Mouse (Mus musculus): ENCODE measurements at regions not wholly inside any gene's neighbourhood (a gene's known extent, or its start where the extent isn't known, plus 50 kb on each side); places are given as distances from the start of the nearest gene placed in this dataset.

- TF ChIP-seq POLR2A (IDR thresholded peaks at IDR 0.05; ENCODE audit: low read depth, low read length) (no peak), CTCF (IDR thresholded peaks at IDR 0.05; ENCODE audit: borderline replicate concordance, insufficient read depth, low read length) (no peak)
Measured at GRCm38 (mm10) chr7:135767493-135767892, 51.3 kb upstream of the Mki67 start.

GRCm38 (mm10) chr7:135768064-135768463, 51.9 kb upstream of the Mki67 start:
- Histone ChIP-seq H3K4me1 (ENCODE audit: control insufficient read depth, insufficient read depth, low read length) (no peaks in the 10 kb centered on the region), H3K4me3 (ENCODE audit: insufficient read depth, low read length) (no peak overlapping the region), H3K27ac (ENCODE audit: insufficient read depth, low read length) (no peak overlapping the region)
- no peak for TF ChIP-seq POLR2A (IDR thresholded peaks at IDR 0.05; ENCODE audit: low read depth, low read length)
- TF ChIP-seq CTCF (IDR thresholded peaks at IDR 0.05; ENCODE audit: borderline replicate concordance, insufficient read depth, low read length) = no peak

More at GRCm38 (mm10) chr7:135767493-135767892, 51.3 kb upstream of the Mki67 start:
- Histone ChIP-seq H3K4me3 (ENCODE audit: insufficient read depth, low read length) (no peak overlapping the region), H3K27ac (ENCODE audit: insufficient read depth, low read length) (no peak overlapping the region), H3K4me1 (ENCODE audit: control insufficient read depth, insufficient read depth, low read length) (no peaks in the 10 kb centered on the region)

GRCm38 (mm10) chr7:135768592-135768991, 52.4 kb upstream of the Mki67 start:
- Histone ChIP-seq H3K4me3 (ENCODE audit: insufficient read depth, low read length) (no peak overlapping the region), H3K4me1 (ENCODE audit: control insufficient read depth, insufficient read depth, low read length) (no peaks in the 10 kb centered on the region), H3K27ac (ENCODE audit: insufficient read depth, low read length) (no peak overlapping the region)
- TF ChIP-seq CTCF (IDR thresholded peaks at IDR 0.05; ENCODE audit: borderline replicate concordance, insufficient read depth, low read length) (peak; percentile 67), POLR2A (IDR thresholded peaks at IDR 0.05; ENCODE audit: low read depth, low read length) (no peak)

- no peaks in the 10 kb centered on the region for H3K4me1 ChIP-seq (ENCODE audit: control insufficient read depth, insufficient read depth, low read length)
- TF ChIP-seq POLR2A (IDR thresholded peaks at IDR 0.05; ENCODE audit: low read depth, low read length) (no peak), CTCF (IDR thresholded peaks at IDR 0.05; ENCODE audit: borderline replicate concordance, insufficient read depth, low read length) (no peak)
- no peak overlapping the region for H3K4me3 ChIP-seq (ENCODE audit: insufficient read depth, low read length)
- H3K27ac ChIP-seq (ENCODE audit: insufficient read depth, low read length) = no peak overlapping the region
Measured at GRCm38 (mm10) chr7:135769082-135769673, 53.0 kb upstream of the Mki67 start.

GRCm38 (mm10) chr7:135770051-135770450, 53.9 kb upstream of the Mki67 start:
- Histone ChIP-seq H3K4me1 (ENCODE audit: control insufficient read depth, insufficient read depth, low read length) (no peaks in the 10 kb centered on the region), H3K4me3 (ENCODE audit: insufficient read depth, low read length) (no peak overlapping the region), H3K27ac (ENCODE audit: insufficient read depth, low read length) (no peak overlapping the region)
- no peak for TF ChIP-seq POLR2A (IDR thresholded peaks at IDR 0.05; ENCODE audit: low read depth, low read length)
- TF ChIP-seq CTCF (IDR thresholded peaks at IDR 0.05; ENCODE audit: borderline replicate concordance, insufficient read depth, low read length) = no peak

DNA sequence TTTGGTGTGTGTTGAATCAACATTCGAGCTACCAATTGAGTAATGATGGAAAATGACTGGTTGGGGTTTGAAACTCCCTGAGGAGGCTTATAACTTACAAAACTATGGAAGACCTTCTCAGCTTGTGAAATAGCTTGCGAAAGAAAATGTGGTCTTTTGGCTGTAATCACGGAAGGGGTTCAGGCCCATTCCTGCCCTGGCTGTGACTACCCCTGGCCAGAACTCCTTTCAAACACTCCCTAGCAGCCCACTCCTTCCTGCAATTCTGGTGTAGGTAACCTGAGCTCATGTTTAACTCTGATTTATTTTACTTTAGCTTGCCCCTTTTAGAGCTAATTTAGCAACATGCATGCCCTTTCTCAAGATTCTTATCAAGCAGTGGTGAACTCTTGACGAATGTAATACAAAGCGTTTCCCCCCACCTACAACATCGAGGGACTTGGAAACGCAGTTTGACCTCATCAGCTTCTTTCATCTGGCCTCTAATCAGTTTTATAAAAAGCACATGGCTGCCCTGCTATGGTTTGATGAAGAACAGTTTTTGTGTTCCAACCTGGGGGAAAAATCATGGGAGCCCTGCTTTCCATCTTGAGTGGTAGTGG, 59.8 kb upstream of the Mki67 start:
- Histone ChIP-seq H3K4me3 (ENCODE audit: insufficient read depth, low read length) (no peak overlapping the region), H3K4me1 (ENCODE audit: control insufficient read depth, insufficient read depth, low read length) (no peaks in the 10 kb centered on the region), H3K27ac (ENCODE audit: insufficient read depth, low read length) (no peak overlapping the region)
- no peak for TF ChIP-seq CTCF (IDR thresholded peaks at IDR 0.05; ENCODE audit: borderline replicate concordance, insufficient read depth, low read length)
- TF ChIP-seq POLR2A (IDR thresholded peaks at IDR 0.05; ENCODE audit: low read depth, low read length) = no peak

DNA sequence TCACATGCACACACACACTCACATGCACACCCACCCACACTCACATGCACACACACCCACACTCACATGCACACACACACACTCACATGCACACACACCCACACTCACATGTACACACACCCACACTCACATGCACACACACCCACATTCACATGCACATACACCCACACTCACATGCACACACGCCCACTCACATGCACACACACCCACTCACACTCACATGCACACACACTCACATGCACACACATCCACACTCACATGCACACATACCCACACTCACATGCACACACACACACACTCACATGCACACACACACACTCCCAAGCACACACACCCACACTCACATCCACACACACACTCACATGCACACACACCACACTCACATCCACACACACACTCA, 74.0 kb upstream of the Mki67 start:
- no peak overlapping the region for H3K27ac ChIP-seq (ENCODE audit: insufficient read depth, low read length)
- H3K4me1 ChIP-seq (ENCODE audit: control insufficient read depth, insufficient read depth, low read length) = no peaks in the 10 kb centered on the region
- TF ChIP-seq CTCF (IDR thresholded peaks at IDR 0.05; ENCODE audit: borderline replicate concordance, insufficient read depth, low read length) = 0 out of 2 replicates have a peak, but pooled peaks have one; percentile 0
- no peak for TF ChIP-seq POLR2A (IDR thresholded peaks at IDR 0.05; ENCODE audit: low read depth, low read length)
- no peak overlapping the region for H3K4me3 ChIP-seq (ENCODE audit: insufficient read depth, low read length)

GRCm38 (mm10) chr7:135790978-135791377, 74.8 kb upstream of the Mki67 start:
- H3K4me1 ChIP-seq (ENCODE audit: control insufficient read depth, insufficient read depth, low read length) = no peaks in the 10 kb centered on the region
- no peak overlapping the region for H3K27ac ChIP-seq (ENCODE audit: insufficient read depth, low read length)
- H3K4me3 ChIP-seq (ENCODE audit: insufficient read depth, low read length) = no peak overlapping the region
- no peak for TF ChIP-seq POLR2A (IDR thresholded peaks at IDR 0.05; ENCODE audit: low read depth, low read length)
- peak; percentile 89; the same call in 1 of the 2 replicates for TF ChIP-seq CTCF (IDR thresholded peaks at IDR 0.05; ENCODE audit: borderline replicate concordance, insufficient read depth, low read length)

- Histone ChIP-seq H3K27ac (ENCODE audit: insufficient read depth, low read length) (no peak overlapping the region), H3K4me1 (ENCODE audit: control insufficient read depth, insufficient read depth, low read length) (no peaks in the 10 kb centered on the region), H3K4me3 (ENCODE audit: insufficient read depth, low read length) (no peak overlapping the region)
- no peak for TF ChIP-seq POLR2A (IDR thresholded peaks at IDR 0.05; ENCODE audit: low read depth, low read length)
- TF ChIP-seq CTCF (IDR thresholded peaks at IDR 0.05; ENCODE audit: borderline replicate concordance, insufficient read depth, low read length) = no peak
Measured at GRCm38 (mm10) chr7:135791953-135792690, 76.0 kb upstream of the Mki67 start.

DNA sequence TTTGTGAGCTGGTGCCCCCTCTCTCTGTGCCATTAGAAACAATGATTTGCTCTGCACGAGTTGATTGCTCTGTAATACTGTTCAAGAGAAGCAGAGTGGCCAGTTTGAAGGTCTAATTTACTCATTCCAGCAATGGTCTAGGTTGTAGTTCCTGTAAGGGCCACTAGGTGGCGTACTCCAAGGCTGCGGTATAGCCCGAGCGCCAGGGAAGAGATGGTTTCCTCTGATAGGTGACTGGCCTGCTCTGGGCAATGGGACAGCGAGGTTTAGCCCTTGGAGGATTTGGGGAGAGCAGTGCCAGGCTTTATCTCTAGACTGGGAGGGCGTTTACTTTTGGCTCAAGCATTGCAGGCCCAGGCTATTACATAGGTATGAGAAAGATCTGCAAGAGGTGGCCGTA, 76.8 kb upstream of the Mki67 start:
- no peak overlapping the region for H3K4me3 ChIP-seq (ENCODE audit: insufficient read depth, low read length)
- TF ChIP-seq POLR2A (IDR thresholded peaks at IDR 0.05; ENCODE audit: low read depth, low read length) (no peak), CTCF (IDR thresholded peaks at IDR 0.05; ENCODE audit: borderline replicate concordance, insufficient read depth, low read length) (0 out of 2 replicates have a peak, but pooled peaks have one; percentile 18)
- no peak overlapping the region for H3K27ac ChIP-seq (ENCODE audit: insufficient read depth, low read length)
- no peaks in the 10 kb centered on the region for H3K4me1 ChIP-seq (ENCODE audit: control insufficient read depth, insufficient read depth, low read length)

All from embryonic fibroblast, embryonic 13.5 days (primary cell).